Mouse (Mus musculus) limb, embryonic 10.5 days (tissue): ENCODE results near the gene Pcsk5. TPM values are rescaled to one million over a fixed set of nuclear protein-coding genes. Genes with fewer than 3 reads are reported as not detected.

Source experiments
- DNase-seq: peaks from one replicate; pipeline ENCODE4 v3.0.0-alpha.2; 2017; ENCODE audit warnings: low spot score
- H3K27ac ChIP-seq: fragments of 300-500 bp; sonication (generic); 2 replicates; pipeline ENCODE4 v1.5.1; 2016; ENCODE audit warnings: mild to moderate bottlenecking
- H3K27me3 ChIP-seq: fragments of 300-500 bp; sonication (generic); 2 replicates; pipeline ENCODE4 v1.6.1; 2016; ENCODE audit warnings: low read depth, mild to moderate bottlenecking; ENCODE audit not compliant: poor library complexity, severe bottlenecking
- H3K36me3 ChIP-seq: fragments of 300-500 bp; sonication (generic); 2 replicates; pipeline ENCODE4 v1.6.1; 2016; ENCODE audit warnings: mild to moderate bottlenecking, moderate library complexity
- H3K4me1 ChIP-seq: fragments of 300-500 bp; sonication (generic); 2 replicates; pipeline ENCODE4 v1.6.1; 2016
- H3K4me3 ChIP-seq: fragments of 300-500 bp; sonication (generic); 2 replicates; pipeline ENCODE4 v1.5.1; 2016; ENCODE audit warnings: mild to moderate bottlenecking, moderate library complexity
- H3K9me3 ChIP-seq: fragments of 300-500 bp; sonication (generic); replicated peaks from 2 replicates; pipeline ENCODE4 v1.6.1; 2016; ENCODE audit warnings: mild to moderate bottlenecking
- WGBS: fragments of 180-500 bp; shearing (Covaris S2); methylation state at CpG from one replicate; pipeline ENCODE4 v1.1.7; 2016; 5-methylcytosine and 5-hydroxymethylcytosine counted together
- polyA plus RNA-seq: library from polyadenylated mRNA; unstranded; fragments of >200 nt; fragmentation: Nextera tagmentation; extraction: Ambion mirVana; gene quantifications from 2 replicates; pipeline ENCODE4 v1.2.1, GENCODE M21; 2016

The Pcsk5 gene
- polyA plus RNA-seq, 1 experiment from 2014 or later, result 11.6 TPM

DNA sequence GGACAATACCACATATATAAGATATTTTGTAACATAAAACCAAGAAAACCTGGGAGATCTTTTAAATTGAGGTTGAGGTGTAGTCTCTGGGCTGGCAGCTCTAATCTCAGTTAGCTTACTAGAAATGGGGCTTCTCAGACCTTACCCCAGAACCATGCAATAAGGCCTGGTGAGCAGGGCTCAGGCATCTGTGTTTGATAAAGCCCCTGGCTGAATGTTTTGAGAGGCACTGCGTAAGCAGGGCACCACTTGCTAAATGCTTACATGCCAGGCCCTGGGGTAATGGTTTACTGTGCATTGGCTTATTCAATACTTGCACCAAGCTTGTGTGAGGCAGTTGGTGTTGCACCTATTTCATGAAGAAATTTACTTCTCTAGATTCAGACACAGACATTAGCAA lies 247.1 kb downstream of the Pcsk5 start:
- Histone ChIP-seq H3K36me3 (no peaks in the 10 kb centered on the region), H3K27ac (peak overlapping the region; percentile 83), H3K4me1 (peaks cover 64% of the 10 kb centered on the region), H3K27me3 (no peaks in the 10 kb centered on the region), H3K9me3 (no peaks in the 10 kb centered on the region), H3K4me3 (no peak overlapping the region)
- DNase-seq, result peak; percentile 64
- 25% methylated on average over 1 of the region's 1 CpGs for WGBS

GRCm38 (mm10) chr19:17577412-17577811 lies 260.0 kb downstream of the Pcsk5 start:
- H3K27me3 ChIP-seq, result no peaks in the 10 kb centered on the region
- H3K9me3 ChIP-seq, result no peaks in the 10 kb centered on the region
- H3K4me3 ChIP-seq, result no peak overlapping the region
- no peak for DNase-seq
- H3K36me3 ChIP-seq, result peaks cover 11% of the 10 kb centered on the region; the same call in 1 of the 2 replicates
- no peak overlapping the region for H3K27ac ChIP-seq
- WGBS, result 92% methylated on average over 4 of the region's 4 CpGs
- peaks cover 3% of the 10 kb centered on the region for H3K4me1 ChIP-seq

- no peak for DNase-seq
- no peaks in the 10 kb centered on the region for H3K9me3 ChIP-seq
- 94% methylated on average over 5 of the region's 5 CpGs for WGBS
- peaks cover 16% of the 10 kb centered on the region; the same call in 1 of the 2 replicates for H3K36me3 ChIP-seq
- no peaks in the 10 kb centered on the region for H3K27me3 ChIP-seq
- H3K4me3 ChIP-seq, result no peak overlapping the region
- H3K27ac ChIP-seq, result no peak overlapping the region
- H3K4me1 ChIP-seq, result peaks cover 3% of the 10 kb centered on the region
Observed at GRCm38 (mm10) chr19:17574564-17574963, 262.9 kb downstream of the Pcsk5 start.

- Histone ChIP-seq H3K27me3 (no peaks in the 10 kb centered on the region), H3K27ac (no peak overlapping the region), H3K9me3 (no peaks in the 10 kb centered on the region), H3K36me3 (peaks cover 16% of the 10 kb centered on the region; the same call in 1 of the 2 replicates), H3K4me3 (no peak overlapping the region), H3K4me1 (no peaks in the 10 kb centered on the region)
- no peak for DNase-seq
- 96% methylated on average over 8 of the region's 8 CpGs for WGBS
Observed at GRCm38 (mm10) chr19:17572315-17572714, 265.1 kb downstream of the Pcsk5 start.

DNA sequence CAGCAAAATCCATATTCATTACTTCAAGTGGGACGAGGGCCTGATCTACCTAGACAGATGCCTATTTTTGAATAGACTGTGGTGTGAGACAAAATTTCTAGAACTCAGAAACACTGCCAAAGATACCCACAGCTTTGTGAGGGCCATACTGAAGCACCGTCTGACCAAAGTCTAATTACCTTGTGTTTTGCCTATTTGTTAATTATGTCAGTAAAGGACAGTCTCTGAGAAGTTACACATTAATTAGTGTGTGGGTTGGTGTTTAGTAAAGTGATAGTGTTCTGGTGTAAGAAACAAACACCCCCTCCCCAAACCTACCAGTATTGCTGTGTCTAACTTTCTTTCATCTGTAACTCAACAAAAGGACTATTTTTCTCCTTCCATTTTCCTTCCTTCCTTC lies 266.5 kb downstream of the Pcsk5 start:
- peaks cover 16% of the 10 kb centered on the region; the same call in 1 of the 2 replicates for H3K36me3 ChIP-seq
- no peaks in the 10 kb centered on the region for H3K4me1 ChIP-seq
- H3K9me3 ChIP-seq, result no peaks in the 10 kb centered on the region
- H3K4me3 ChIP-seq, result no peak overlapping the region
- H3K27ac ChIP-seq, result no peak overlapping the region
- WGBS, result 90% methylated on average over 2 of the region's 2 CpGs
- H3K27me3 ChIP-seq, result no peaks in the 10 kb centered on the region
- no peak for DNase-seq

DNA sequence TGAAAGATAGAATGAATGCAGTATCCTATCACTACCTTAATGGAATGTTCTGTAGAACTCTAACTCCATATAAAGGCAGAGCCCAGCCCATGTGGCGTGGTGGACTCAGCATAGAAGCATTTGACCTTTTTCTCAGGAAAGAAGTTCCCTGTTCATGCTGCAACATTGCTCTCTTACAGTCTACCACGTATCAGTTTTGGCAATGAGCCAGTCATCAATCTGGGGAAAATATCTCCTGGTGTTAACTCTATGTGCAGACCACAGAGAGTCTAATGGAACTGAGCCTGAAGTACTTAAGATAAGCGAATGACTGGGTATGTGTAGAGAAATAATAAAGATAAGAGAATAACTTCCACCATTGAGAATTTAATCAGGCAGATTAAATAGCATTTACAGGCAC lies 270.2 kb downstream of the Pcsk5 start:
- no peak overlapping the region for H3K27ac ChIP-seq
- H3K9me3 ChIP-seq, result no peaks in the 10 kb centered on the region
- H3K36me3 ChIP-seq, result peaks cover 16% of the 10 kb centered on the region; the same call in 1 of the 2 replicates
- H3K4me1 ChIP-seq, result no peaks in the 10 kb centered on the region
- no peak overlapping the region for H3K4me3 ChIP-seq
- no peak for DNase-seq
- WGBS, result 86% methylated on average over 3 of the region's 3 CpGs
- no peaks in the 10 kb centered on the region for H3K27me3 ChIP-seq

GRCm38 (mm10) chr19:17566097-17566496 lies 271.3 kb downstream of the Pcsk5 start:
- H3K27ac ChIP-seq, result no peak overlapping the region
- no peaks in the 10 kb centered on the region for H3K27me3 ChIP-seq
- WGBS, result 92% methylated on average over 4 of the region's 4 CpGs
- no peaks in the 10 kb centered on the region for H3K4me1 ChIP-seq
- H3K36me3 ChIP-seq, result peaks cover 12% of the 10 kb centered on the region; the same call in 1 of the 2 replicates
- no peak for DNase-seq
- H3K9me3 ChIP-seq, result no peaks in the 10 kb centered on the region
- no peak overlapping the region for H3K4me3 ChIP-seq

GRCm38 (mm10) chr19:17558764-17559163 lies 278.7 kb downstream of the Pcsk5 start:
- Histone ChIP-seq H3K9me3 (no peaks in the 10 kb centered on the region), H3K27ac (no peak overlapping the region), H3K36me3 (no peaks in the 10 kb centered on the region), H3K4me1 (no peaks in the 10 kb centered on the region), H3K27me3 (no peaks in the 10 kb centered on the region), H3K4me3 (no peak overlapping the region)
- WGBS, result 88% methylated on average over 2 of the region's 2 CpGs
- DNase-seq, result no peak

DNA sequence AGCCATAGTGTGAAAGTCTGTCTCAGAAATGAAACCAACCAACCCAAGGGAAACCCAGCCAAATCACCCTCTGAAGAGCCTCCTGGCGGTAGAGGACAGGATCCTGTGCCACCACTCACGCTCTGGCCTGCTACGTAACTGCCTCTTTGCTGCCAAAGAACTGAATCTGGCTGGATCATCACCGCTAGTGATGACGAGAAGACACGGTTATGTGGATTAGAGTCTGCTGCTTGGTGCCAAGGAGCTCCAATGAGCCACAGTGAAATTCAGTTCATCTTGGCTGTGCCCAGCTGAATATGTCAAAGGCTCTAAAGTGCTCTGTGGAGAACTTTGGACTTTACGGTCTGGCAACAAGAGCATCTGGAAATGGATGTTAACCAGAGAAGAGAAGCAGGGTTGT lies 282.3 kb downstream of the Pcsk5 start:
- Histone ChIP-seq H3K4me1 (no peaks in the 10 kb centered on the region), H3K4me3 (no peak overlapping the region), H3K36me3 (no peaks in the 10 kb centered on the region), H3K9me3 (no peaks in the 10 kb centered on the region), H3K27me3 (no peaks in the 10 kb centered on the region), H3K27ac (no peak overlapping the region)
- no peak for DNase-seq
- 92% methylated on average over 7 of the region's 7 CpGs for WGBS

- Histone ChIP-seq H3K4me3 (no peak overlapping the region), H3K36me3 (no peaks in the 10 kb centered on the region), H3K4me1 (no peaks in the 10 kb centered on the region), H3K27ac (no peak overlapping the region), H3K27me3 (no peaks in the 10 kb centered on the region), H3K9me3 (no peaks in the 10 kb centered on the region)
- DNase-seq, result no peak
- 92% methylated on average over 2 of the region's 2 CpGs for WGBS
Observed at GRCm38 (mm10) chr19:17554571-17554970, 282.9 kb downstream of the Pcsk5 start.

- Histone ChIP-seq H3K27ac (no peak overlapping the region), H3K9me3 (no peaks in the 10 kb centered on the region), H3K4me3 (no peak overlapping the region), H3K36me3 (no peaks in the 10 kb centered on the region), H3K4me1 (no peaks in the 10 kb centered on the region), H3K27me3 (no peaks in the 10 kb centered on the region)
- no peak for DNase-seq
Observed at GRCm38 (mm10) chr19:17553396-17554100, 283.9 kb downstream of the Pcsk5 start.

- H3K9me3 ChIP-seq, result no peaks in the 10 kb centered on the region
- no peak for DNase-seq
- H3K27ac ChIP-seq, result no peak overlapping the region
- H3K36me3 ChIP-seq, result no peaks in the 10 kb centered on the region
- no peaks in the 10 kb centered on the region for H3K27me3 ChIP-seq
- H3K4me3 ChIP-seq, result no peak overlapping the region
- peaks cover 4% of the 10 kb centered on the region; the same call in 1 of the 2 replicates for H3K4me1 ChIP-seq
- 54% methylated on average over 4 of the region's 4 CpGs for WGBS
Observed at GRCm38 (mm10) chr19:17528746-17529532, 308.5 kb downstream of the Pcsk5 start.

DNA sequence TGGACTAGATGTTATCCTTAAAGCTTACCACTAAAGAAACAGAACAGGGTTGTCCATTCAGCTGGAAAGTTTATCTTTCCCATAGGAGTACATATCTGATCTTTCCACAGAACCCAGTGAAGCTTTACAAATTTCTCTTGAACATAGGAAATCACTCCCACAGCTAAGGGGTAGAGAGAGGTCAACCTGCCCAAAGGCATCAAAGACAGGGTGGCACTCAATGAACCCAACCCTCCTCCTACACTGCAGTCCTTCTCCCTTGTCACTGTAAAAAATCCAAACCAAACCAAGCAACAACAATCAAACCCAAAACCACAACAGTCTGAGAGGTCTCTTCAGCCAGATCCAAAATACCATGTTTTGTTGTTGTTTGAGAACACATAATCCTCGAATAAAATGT lies 311.9 kb downstream of the Pcsk5 start:
- no peak for DNase-seq
- H3K9me3 ChIP-seq, result no peaks in the 10 kb centered on the region
- no peak overlapping the region for H3K27ac ChIP-seq
- no peaks in the 10 kb centered on the region for H3K27me3 ChIP-seq
- H3K4me3 ChIP-seq, result no peak overlapping the region
- WGBS, result 74% methylated on average over 1 of the region's 1 CpGs
- H3K36me3 ChIP-seq, result no peaks in the 10 kb centered on the region
- peaks cover 4% of the 10 kb centered on the region; the same call in 1 of the 2 replicates for H3K4me1 ChIP-seq
